Mouse (Mus musculus): ENCODE measurements around the gene Cep131. TPM values are rescaled to one million over a fixed set of nuclear protein-coding genes. Genes with fewer than 3 reads are reported as not detected.
A peak's percentile ranks its signal among the peaks of the same experiment; 100 is the strongest.

Cep131 gene
- polyA plus RNA-seq, 1 experiment from 2014 or later: 14.2 TPM

GRCm38 (mm10) chr11:120090661-120091060, 4.0 kb upstream of the Cep131 start:
- peaks cover 5% of the 10 kb centered on the region for H3K4me1 ChIP-seq (replicated peaks)
- no peak overlapping the region for H3K27ac ChIP-seq
- H3K9ac ChIP-seq: no peak overlapping the region
- H3K4me3 ChIP-seq (replicated peaks): no peak overlapping the region
- no peak overlapping the region for H3K4me2 ChIP-seq (replicated peaks)
- no peaks in the 10 kb centered on the region for H3K27me3 ChIP-seq (replicated peaks)
- no peak for ATAC-seq
- H3K9me3 ChIP-seq: no peaks in the 10 kb centered on the region
- H3K36me3 ChIP-seq: peaks cover 31% of the 10 kb centered on the region
- 92% methylated on average over 4 of the region's 4 CpGs for WGBS

- Histone ChIP-seq H3K4me3 (replicated peaks) (peak overlapping the region; percentile 98), H3K27me3 (replicated peaks) (no peaks in the 10 kb centered on the region), H3K27ac (peak overlapping the region; percentile 78), H3K9ac (peak overlapping the region; percentile 96), H3K4me2 (replicated peaks) (peak overlapping the region; percentile 78), H3K9me3 (no peaks in the 10 kb centered on the region), H3K4me1 (replicated peaks) (peaks cover 8% of the 10 kb centered on the region), H3K36me3 (peaks cover 9% of the 10 kb centered on the region; the same call in 1 of the 2 replicates)
- WGBS: under 1% methylated on average over 25 of the region's 25 CpGs
- ATAC-seq: peak; percentile 58
These were observed 568 bp downstream of the Cep131 start for GRCm38 (mm10) chr11:120085891-120086627.

GRCm38 (mm10) chr11:120080282-120080681, 6.3 kb downstream of the Cep131 start:
- H3K9me3 ChIP-seq: no peaks in the 10 kb centered on the region
- no peaks in the 10 kb centered on the region for H3K27me3 ChIP-seq (replicated peaks)
- H3K4me2 ChIP-seq (replicated peaks): no peak overlapping the region
- H3K36me3 ChIP-seq: peaks cover 20% of the 10 kb centered on the region; the same call in 1 of the 2 replicates
- no peak overlapping the region for H3K4me3 ChIP-seq (replicated peaks)
- H3K4me1 ChIP-seq (replicated peaks): no peaks in the 10 kb centered on the region; the same call in 1 of the 2 replicates
- no peak overlapping the region for H3K27ac ChIP-seq
- ATAC-seq: no peak
- WGBS: 84% methylated on average over 6 of the region's 6 CpGs
- H3K9ac ChIP-seq: no peak overlapping the region

- peaks cover 22% of the 10 kb centered on the region; the same call in 1 of the 2 replicates for H3K36me3 ChIP-seq
- H3K9ac ChIP-seq: no peak overlapping the region
- H3K9me3 ChIP-seq: no peaks in the 10 kb centered on the region
- peaks cover 7% of the 10 kb centered on the region; the same call in 1 of the 2 replicates for H3K4me1 ChIP-seq (replicated peaks)
- H3K27me3 ChIP-seq (replicated peaks): no peaks in the 10 kb centered on the region
- WGBS: 80% methylated on average over 3 of the region's 3 CpGs
- no peak overlapping the region for H3K4me3 ChIP-seq (replicated peaks)
- no peak overlapping the region for H3K4me2 ChIP-seq (replicated peaks)
- no peak for ATAC-seq
- H3K27ac ChIP-seq: no peak overlapping the region
These were observed 10.4 kb downstream of the Cep131 start for GRCm38 (mm10) chr11:120076191-120076590.

- Histone ChIP-seq H3K4me3 (replicated peaks) (no peak overlapping the region), H3K4me2 (replicated peaks) (no peak overlapping the region), H3K27ac (no peak overlapping the region), H3K9ac (no peak overlapping the region), H3K9me3 (no peaks in the 10 kb centered on the region), H3K36me3 (peaks cover 26% of the 10 kb centered on the region; the same call in 1 of the 2 replicates), H3K27me3 (replicated peaks) (no peaks in the 10 kb centered on the region), H3K4me1 (replicated peaks) (peaks cover 11% of the 10 kb centered on the region; the same call in 1 of the 2 replicates)
- WGBS: 92% methylated on average over 9 of the region's 9 CpGs
- no peak for ATAC-seq
These were observed 13.5 kb downstream of the Cep131 start for GRCm38 (mm10) chr11:120072986-120073647.

GRCm38 (mm10) chr11:120071731-120072320, 14.8 kb downstream of the Cep131 start:
- peaks cover 36% of the 10 kb centered on the region; the same call in 1 of the 2 replicates for H3K36me3 ChIP-seq
- no peak for ATAC-seq

GRCm38 (mm10) chr11:120071065-120071464, 15.6 kb downstream of the Cep131 start:
- Histone ChIP-seq H3K27me3 (replicated peaks) (no peaks in the 10 kb centered on the region), H3K4me2 (replicated peaks) (no peak overlapping the region), H3K4me3 (replicated peaks) (no peak overlapping the region), H3K36me3 (peaks cover 30% of the 10 kb centered on the region; the same call in 1 of the 2 replicates), H3K9me3 (no peaks in the 10 kb centered on the region), H3K27ac (no peak overlapping the region), H3K9ac (no peak overlapping the region), H3K4me1 (replicated peaks) (peaks cover 14% of the 10 kb centered on the region; the same call in 1 of the 2 replicates)
- WGBS: 60% methylated on average over 12 of the region's 12 CpGs
- no peak for ATAC-seq

More at GRCm38 (mm10) chr11:120071731-120072320, 14.8 kb downstream of the Cep131 start:
- H3K4me1 ChIP-seq (replicated peaks): peaks cover 14% of the 10 kb centered on the region; the same call in 1 of the 2 replicates
- no peak overlapping the region for H3K4me3 ChIP-seq (replicated peaks)
- no peak overlapping the region for H3K27ac ChIP-seq
- H3K27me3 ChIP-seq (replicated peaks): no peaks in the 10 kb centered on the region
- WGBS: 88% methylated on average over 7 of the region's 7 CpGs
- no peak overlapping the region for H3K9ac ChIP-seq
- H3K9me3 ChIP-seq: no peaks in the 10 kb centered on the region
- no peak overlapping the region for H3K4me2 ChIP-seq (replicated peaks)

- no peak overlapping the region for H3K9ac ChIP-seq
- no peak overlapping the region for H3K4me2 ChIP-seq (replicated peaks)
- no peak for ATAC-seq
- peaks cover 30% of the 10 kb centered on the region; the same call in 1 of the 2 replicates for H3K36me3 ChIP-seq
- H3K4me3 ChIP-seq (replicated peaks): no peak overlapping the region
- peaks cover 14% of the 10 kb centered on the region; the same call in 1 of the 2 replicates for H3K4me1 ChIP-seq (replicated peaks)
- H3K27me3 ChIP-seq (replicated peaks): no peaks in the 10 kb centered on the region
- no peaks in the 10 kb centered on the region for H3K9me3 ChIP-seq
- WGBS: 89% methylated on average over 27 of the region's 27 CpGs
- no peak overlapping the region for H3K27ac ChIP-seq
These were observed 16.2 kb downstream of the Cep131 start for GRCm38 (mm10) chr11:120070286-120070930.

GRCm38 (mm10) chr11:120069261-120069660, 17.4 kb downstream of the Cep131 start:
- Histone ChIP-seq H3K4me2 (replicated peaks) (no peak overlapping the region), H3K4me1 (replicated peaks) (peaks cover 7% of the 10 kb centered on the region; the same call in 1 of the 2 replicates), H3K27me3 (replicated peaks) (no peaks in the 10 kb centered on the region), H3K4me3 (replicated peaks) (no peak overlapping the region), H3K9me3 (no peaks in the 10 kb centered on the region), H3K27ac (no peak overlapping the region), H3K36me3 (peaks cover 33% of the 10 kb centered on the region; the same call in 1 of the 2 replicates), H3K9ac (no peak overlapping the region; the same call in 1 of the 2 replicates)
- ATAC-seq: no peak
- 30% methylated on average over 11 of the region's 11 CpGs for WGBS

- H3K4me1 ChIP-seq (replicated peaks): peaks cover 7% of the 10 kb centered on the region; the same call in 1 of the 2 replicates
- peaks cover 33% of the 10 kb centered on the region; the same call in 1 of the 2 replicates for H3K36me3 ChIP-seq
- no peaks in the 10 kb centered on the region for H3K27me3 ChIP-seq (replicated peaks)
- 0 out of 2 replicates have a peak, but pooled peaks have one; percentile 15 for ATAC-seq
- H3K9me3 ChIP-seq: no peaks in the 10 kb centered on the region
- no peak overlapping the region for H3K4me3 ChIP-seq (replicated peaks)
- H3K9ac ChIP-seq: no peak overlapping the region
- H3K27ac ChIP-seq: no peak overlapping the region
- WGBS: 62% methylated on average over 17 of the region's 17 CpGs
- no peak overlapping the region for H3K4me2 ChIP-seq (replicated peaks)
These were observed 18.8 kb downstream of the Cep131 start for GRCm38 (mm10) chr11:120067834-120068233.

GRCm38 (mm10) chr11:120065291-120065690, 21.3 kb downstream of the Cep131 start:
- ATAC-seq: peak; percentile 48
- Histone ChIP-seq H3K4me2 (replicated peaks) (no peak overlapping the region), H3K27me3 (replicated peaks) (no peaks in the 10 kb centered on the region)

More at GRCm38 (mm10) chr11:120065291-120065690, 21.3 kb downstream of the Cep131 start:
- Histone ChIP-seq H3K9ac (no peak overlapping the region), H3K27ac (no peak overlapping the region), H3K36me3 (peaks cover 20% of the 10 kb centered on the region; the same call in 1 of the 2 replicates), H3K9me3 (no peaks in the 10 kb centered on the region), H3K4me3 (replicated peaks) (no peak overlapping the region), H3K4me1 (replicated peaks) (peaks cover 7% of the 10 kb centered on the region; the same call in 1 of the 2 replicates)
- WGBS: 35% methylated on average over 10 of the region's 10 CpGs
